Mouse (Mus musculus): ENCODE results near the gene Lyrm9. TPM values are rescaled to one million over a fixed set of nuclear protein-coding genes. Genes with fewer than 3 reads are reported as not detected.
A peak's percentile ranks its signal among the peaks of the same experiment; 100 is the strongest.

Lyrm9 gene
- polyA plus RNA-seq, 1 experiment from 2014 or later, result 37.9 TPM

DNA sequence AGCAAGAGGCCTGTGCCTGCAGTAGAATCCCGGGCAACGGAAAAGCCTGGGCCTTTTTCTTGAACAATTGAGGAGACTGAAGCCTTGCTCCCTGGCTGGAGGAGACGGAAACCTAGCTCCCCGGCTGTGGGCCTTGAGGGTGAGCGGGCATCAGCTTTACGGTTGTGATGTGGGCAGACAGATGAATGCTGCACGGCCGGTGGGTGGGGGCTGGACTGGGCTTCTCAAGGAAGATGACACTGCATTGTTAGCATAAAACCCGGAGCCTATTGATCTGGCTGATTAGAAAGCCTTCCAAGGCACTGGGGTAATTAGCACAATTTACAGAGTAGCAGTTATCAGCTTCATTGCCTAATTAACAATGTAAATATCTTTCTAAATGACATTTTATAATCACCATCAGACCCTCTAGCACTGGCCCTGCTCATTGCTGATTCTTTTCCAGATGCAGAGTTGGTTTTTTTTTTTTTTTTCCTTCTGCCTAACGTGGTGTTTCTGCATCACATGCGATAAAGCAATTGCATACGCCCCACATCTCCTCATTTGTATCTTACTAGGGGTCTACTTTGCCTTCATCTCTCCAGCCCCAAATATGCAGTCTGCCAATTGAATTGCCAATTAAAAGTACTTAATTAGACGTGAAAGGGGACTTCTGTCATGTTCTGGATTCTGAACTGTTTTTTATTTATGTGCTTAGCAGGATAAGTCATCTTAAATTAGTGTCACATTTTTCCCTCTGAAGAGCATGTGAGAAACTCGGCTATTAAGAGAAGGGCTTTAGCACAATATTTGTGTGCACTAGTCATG is 10.2 kb upstream of the Lyrm9 start:
- Histone ChIP-seq H3K27me3 (no peaks in the 10 kb centered on the region), H3K4me1 (replicated peaks) (no peaks in the 10 kb centered on the region), H3K4me3 (no peak overlapping the region), H3K9ac (no peak overlapping the region), H3K36me3 (no peaks in the 10 kb centered on the region), H3K9me3 (replicated peaks) (no peaks in the 10 kb centered on the region), H3K4me2 (no peak overlapping the region), H3K27ac (no peak overlapping the region)
- 72% methylated on average over 14 of the region's 14 CpGs for WGBS
- no peak for ATAC-seq (replicated peaks; ENCODE audit: insufficient number of reproducible peaks, insufficient read depth, low FRiP score, low read depth)

DNA sequence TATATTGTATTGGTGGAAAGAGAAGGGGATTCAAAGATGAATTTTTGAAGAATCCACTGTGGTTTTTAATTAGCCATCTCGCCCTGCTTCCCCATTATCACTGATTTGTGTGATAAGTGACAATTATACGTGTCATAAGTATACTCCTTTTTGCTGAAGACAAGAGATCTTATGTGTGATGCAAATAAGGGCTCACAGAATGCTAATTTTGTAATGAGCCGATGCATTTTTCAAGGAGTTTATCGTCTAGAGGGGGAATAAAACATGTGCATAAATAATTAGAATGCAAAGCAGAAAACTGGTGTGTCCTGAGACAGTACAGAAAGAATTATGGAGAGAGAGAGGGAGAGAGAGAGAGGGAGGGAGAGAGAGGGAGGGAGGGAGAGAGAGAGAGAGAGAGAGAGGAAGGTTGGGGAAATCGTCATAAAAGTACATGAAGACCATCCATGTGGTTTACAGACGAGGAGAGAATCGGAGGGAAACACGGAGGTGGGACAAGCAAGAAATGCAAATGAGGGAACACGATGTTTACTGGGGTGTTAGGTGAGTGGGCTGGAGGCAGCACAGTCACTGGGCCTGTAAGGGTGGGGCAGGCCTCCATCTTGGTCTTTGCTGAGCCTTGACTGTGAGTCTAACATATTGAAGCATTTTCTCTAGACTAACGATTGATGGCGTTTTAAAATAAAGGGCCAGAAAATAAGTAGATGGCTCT is 8.9 kb upstream of the Lyrm9 start:
- no peaks in the 10 kb centered on the region for H3K36me3 ChIP-seq
- H3K27me3 ChIP-seq, result no peaks in the 10 kb centered on the region
- no peak overlapping the region for H3K4me3 ChIP-seq
- no peaks in the 10 kb centered on the region for H3K9me3 ChIP-seq (replicated peaks)
- no peak overlapping the region for H3K4me2 ChIP-seq
- H3K9ac ChIP-seq, result no peak overlapping the region
- whole genome bisulfite sequencing, result 85% methylated on average over 11 of the region's 11 CpGs
- no peak for ATAC-seq (replicated peaks; ENCODE audit: insufficient number of reproducible peaks, insufficient read depth, low FRiP score, low read depth)
- H3K4me1 ChIP-seq (replicated peaks), result no peaks in the 10 kb centered on the region
- no peak overlapping the region for H3K27ac ChIP-seq

DNA sequence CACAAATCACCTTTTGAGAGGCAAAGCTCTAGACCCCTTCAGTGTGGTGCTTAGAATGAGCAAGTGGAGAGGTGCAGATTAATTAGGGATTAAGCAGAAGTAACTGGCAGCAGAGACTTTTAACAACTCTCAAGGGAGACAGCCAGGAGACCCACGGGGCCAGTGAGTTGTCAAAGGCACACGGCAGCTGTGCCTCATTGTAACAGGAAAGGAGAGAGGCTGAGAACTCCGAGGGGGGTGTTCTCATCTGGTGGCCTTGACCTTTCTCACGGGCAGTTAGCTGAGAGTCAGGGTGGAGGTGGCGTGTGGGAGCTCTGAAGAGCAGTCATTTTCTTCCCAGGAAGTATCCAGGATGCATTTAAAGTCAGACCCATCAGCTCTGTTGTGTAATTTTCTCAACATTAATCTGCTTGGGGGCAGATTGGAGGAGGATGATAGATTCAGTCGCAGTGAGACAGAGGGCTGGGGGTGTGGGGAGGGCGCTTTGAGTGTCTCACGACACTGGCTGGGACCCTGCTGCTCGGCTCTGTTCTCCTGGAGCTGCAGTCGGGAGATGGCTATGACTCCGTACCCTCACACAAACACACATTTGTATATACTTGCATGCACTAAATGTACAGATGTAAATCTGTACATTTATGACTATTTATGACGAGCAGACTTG is 5.9 kb upstream of the Lyrm9 start:
- H3K4me1 ChIP-seq (replicated peaks), result 0 out of 2 replicates have a peak, but pooled peaks cover 2% of the 10 kb centered on the region
- no peaks in the 10 kb centered on the region for H3K27me3 ChIP-seq
- H3K27ac ChIP-seq, result no peak overlapping the region
- H3K9me3 ChIP-seq (replicated peaks), result no peaks in the 10 kb centered on the region
- H3K4me2 ChIP-seq, result no peak overlapping the region
- 41% methylated on average over 12 of the region's 12 CpGs for WGBS
- no peaks in the 10 kb centered on the region for H3K36me3 ChIP-seq
- H3K9ac ChIP-seq, result no peak overlapping the region
- no peak overlapping the region for H3K4me3 ChIP-seq
- no peak for ATAC-seq (replicated peaks; ENCODE audit: insufficient number of reproducible peaks, insufficient read depth, low FRiP score, low read depth)

DNA sequence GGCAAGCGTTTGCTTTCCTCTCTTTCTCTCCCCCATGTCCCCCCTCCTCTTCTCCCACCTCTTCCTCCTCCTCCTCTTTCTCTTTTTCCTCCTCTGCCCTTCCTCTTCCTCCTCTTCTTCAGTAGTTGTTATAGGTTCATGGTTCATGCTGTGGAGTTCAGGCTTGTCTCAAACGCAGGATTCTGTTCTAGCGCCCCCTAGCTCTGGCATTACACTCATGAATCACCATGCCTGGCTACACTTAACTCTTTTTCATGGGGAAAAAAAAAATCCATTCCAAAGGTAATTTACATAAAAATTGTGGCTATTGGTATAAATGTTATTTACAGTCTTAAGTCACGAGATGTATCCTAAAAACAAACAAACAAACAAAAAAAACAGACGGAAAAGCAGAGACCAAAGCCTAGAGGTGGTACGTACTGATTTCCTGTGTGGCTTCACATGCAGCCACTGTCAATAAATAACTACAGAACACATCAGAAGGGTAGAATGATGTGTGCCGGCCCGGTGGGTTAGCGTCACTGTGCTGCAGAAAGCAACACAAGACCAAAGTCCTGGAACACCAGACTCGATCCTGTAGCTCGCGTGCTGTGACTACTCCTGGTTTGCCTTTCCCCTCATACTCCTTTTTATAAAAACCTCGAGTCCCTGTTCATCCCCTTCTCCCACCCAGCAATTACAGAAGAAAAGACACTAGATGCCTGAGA is 3.4 kb upstream of the Lyrm9 start:
- Histone ChIP-seq H3K4me3 (no peak overlapping the region), H3K27ac (no peak overlapping the region), H3K9ac (no peak overlapping the region), H3K4me1 (replicated peaks) (peaks cover 16% of the 10 kb centered on the region), H3K36me3 (no peaks in the 10 kb centered on the region), H3K27me3 (no peaks in the 10 kb centered on the region), H3K9me3 (replicated peaks) (no peaks in the 10 kb centered on the region), H3K4me2 (no peak overlapping the region)
- ATAC-seq (replicated peaks; ENCODE audit: insufficient number of reproducible peaks, insufficient read depth, low FRiP score, low read depth), result no peak
- WGBS, result 55% methylated on average over 13 of the region's 13 CpGs

GRCm38 (mm10) chr11:78827546-78827945 is 1.2 kb downstream of the Lyrm9 start:
- Histone ChIP-seq H3K4me3 (0 out of 2 replicates have a peak overlapping the region, but pooled peaks have one; percentile 74), H3K36me3 (no peaks in the 10 kb centered on the region), H3K27ac (no peak overlapping the region), H3K4me2 (peak overlapping the region; percentile 74), H3K9me3 (replicated peaks) (no peaks in the 10 kb centered on the region), H3K4me1 (replicated peaks) (peaks cover 58% of the 10 kb centered on the region), H3K27me3 (no peaks in the 10 kb centered on the region), H3K9ac (no peak overlapping the region)
- ATAC-seq (replicated peaks; ENCODE audit: insufficient number of reproducible peaks, insufficient read depth, low FRiP score, low read depth), result no peak
- WGBS, result 38% methylated on average over 7 of the region's 7 CpGs

DNA sequence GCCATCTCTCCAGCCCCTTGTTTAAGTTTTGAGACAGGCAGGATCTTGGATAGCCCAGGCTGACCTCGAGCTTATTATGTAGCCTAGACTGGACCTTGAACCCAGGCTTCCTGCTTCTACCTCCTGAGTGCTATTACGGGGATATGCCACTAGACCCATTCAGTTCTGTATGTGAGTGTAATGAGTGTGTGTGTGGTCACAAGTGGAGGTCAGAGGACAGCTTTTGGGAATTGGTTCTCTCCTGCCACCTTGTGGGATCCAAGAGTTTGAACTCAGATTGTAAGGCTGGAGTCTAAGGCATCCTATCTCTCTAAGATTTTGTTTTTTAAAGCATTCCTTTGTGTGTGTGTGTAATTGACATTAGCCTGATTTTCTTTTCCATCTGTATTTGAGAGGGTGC is 2.0 kb downstream of the Lyrm9 start:
- Histone ChIP-seq H3K4me3 (no peak overlapping the region), H3K4me1 (replicated peaks) (peaks cover 67% of the 10 kb centered on the region), H3K27me3 (no peaks in the 10 kb centered on the region), H3K36me3 (no peaks in the 10 kb centered on the region), H3K4me2 (no peak overlapping the region), H3K27ac (no peak overlapping the region), H3K9me3 (replicated peaks) (no peaks in the 10 kb centered on the region), H3K9ac (no peak overlapping the region)
- no peak for ATAC-seq (replicated peaks; ENCODE audit: insufficient number of reproducible peaks, insufficient read depth, low FRiP score, low read depth)
- 33% methylated on average over 2 of the region's 2 CpGs for whole genome bisulfite sequencing

GRCm38 (mm10) chr11:78829373-78829772 is 3.0 kb downstream of the Lyrm9 start:
- WGBS, result 15% methylated on average over 6 of the region's 6 CpGs
- Histone ChIP-seq H3K4me2 (no peak overlapping the region), H3K9me3 (replicated peaks) (no peaks in the 10 kb centered on the region), H3K27ac (peak overlapping the region; percentile 55), H3K9ac (no peak overlapping the region), H3K36me3 (no peaks in the 10 kb centered on the region), H3K4me3 (no peak overlapping the region), H3K4me1 (replicated peaks) (peaks cover 74% of the 10 kb centered on the region), H3K27me3 (no peaks in the 10 kb centered on the region)
- peak; percentile 44; the same call in 1 of the 2 replicates for ATAC-seq (replicated peaks; ENCODE audit: insufficient number of reproducible peaks, insufficient read depth, low FRiP score, low read depth)

GRCm38 (mm10) chr11:78830180-78830579 is 3.8 kb downstream of the Lyrm9 start:
- Histone ChIP-seq H3K4me1 (replicated peaks) (peaks cover 74% of the 10 kb centered on the region), H3K4me2 (no peak overlapping the region), H3K27me3 (no peaks in the 10 kb centered on the region), H3K4me3 (no peak overlapping the region), H3K9me3 (replicated peaks) (no peaks in the 10 kb centered on the region), H3K36me3 (no peaks in the 10 kb centered on the region), H3K27ac (peak overlapping the region; percentile 55), H3K9ac (no peak overlapping the region)
- 24% methylated on average over 8 of the region's 8 CpGs for WGBS
- ATAC-seq (replicated peaks; ENCODE audit: insufficient number of reproducible peaks, insufficient read depth, low FRiP score, low read depth), result no peak

DNA sequence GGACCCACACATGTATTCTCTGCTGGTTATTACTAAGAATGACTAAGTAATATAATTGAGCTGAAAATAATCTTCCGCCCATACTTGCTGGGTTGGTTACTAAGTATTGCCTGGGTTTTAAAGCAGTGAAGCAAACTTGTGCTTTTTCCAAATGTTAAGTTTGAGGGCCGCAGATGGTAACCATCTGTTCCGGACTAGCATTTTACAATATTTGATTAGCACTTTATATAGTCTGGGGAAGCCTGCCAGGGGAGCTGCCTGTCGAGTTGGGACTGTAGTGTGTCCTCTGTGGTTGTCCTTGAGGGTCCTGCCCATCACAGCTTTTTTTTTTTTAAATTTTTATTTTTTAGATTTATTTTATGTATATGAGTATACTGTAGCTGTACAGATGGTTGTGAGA is 5.3 kb downstream of the Lyrm9 start:
- Histone ChIP-seq H3K4me2 (no peak overlapping the region), H3K9ac (no peak overlapping the region), H3K4me1 (replicated peaks) (peaks cover 70% of the 10 kb centered on the region), H3K36me3 (no peaks in the 10 kb centered on the region), H3K4me3 (no peak overlapping the region), H3K27ac (peak overlapping the region; percentile 69; the same call in 1 of the 2 replicates), H3K9me3 (replicated peaks) (no peaks in the 10 kb centered on the region), H3K27me3 (no peaks in the 10 kb centered on the region)
- ATAC-seq (replicated peaks; ENCODE audit: insufficient number of reproducible peaks, insufficient read depth, low FRiP score, low read depth), result no peak
- 68% methylated on average over 4 of the region's 4 CpGs for WGBS

DNA sequence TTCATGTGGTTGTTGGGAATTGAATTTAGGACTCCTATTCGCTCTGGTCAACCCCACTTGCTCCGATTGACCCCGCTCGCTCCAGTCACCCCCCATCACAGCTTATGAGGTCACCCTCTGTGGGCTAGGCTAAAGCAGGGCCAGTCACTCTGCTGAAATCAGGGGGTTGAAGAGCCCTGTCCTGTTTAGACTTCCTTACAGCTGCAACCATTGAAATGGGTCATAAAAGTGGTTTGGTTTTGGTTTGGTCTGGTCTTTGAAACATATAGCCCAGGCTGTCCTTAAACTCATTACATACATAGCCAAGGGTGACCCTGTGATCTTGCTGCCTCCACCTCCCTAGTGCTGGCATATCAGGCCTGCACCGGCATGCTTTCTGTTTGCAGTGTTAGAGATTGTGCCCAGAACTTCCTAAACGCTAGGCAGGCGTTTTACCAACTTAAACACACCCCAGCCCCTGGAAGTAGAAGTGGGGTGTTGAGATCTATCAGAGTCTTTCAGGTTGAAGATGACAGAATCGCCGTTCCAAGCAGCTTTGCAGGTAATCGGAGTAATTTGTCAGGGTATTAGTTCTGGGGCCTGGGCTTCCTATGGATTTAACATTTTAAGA is 5.8 kb downstream of the Lyrm9 start:
- 70% methylated on average over 10 of the region's 10 CpGs for WGBS
- Histone ChIP-seq H3K4me3 (no peak overlapping the region), H3K4me2 (no peak overlapping the region), H3K27ac (peak overlapping the region; percentile 69), H3K27me3 (no peaks in the 10 kb centered on the region), H3K36me3 (no peaks in the 10 kb centered on the region), H3K9me3 (replicated peaks) (no peaks in the 10 kb centered on the region), H3K9ac (no peak overlapping the region), H3K4me1 (replicated peaks) (peaks cover 65% of the 10 kb centered on the region)
- no peak for ATAC-seq (replicated peaks; ENCODE audit: insufficient number of reproducible peaks, insufficient read depth, low FRiP score, low read depth)
